Mouse (Mus musculus): ENCODE data around the gene B4galt1. TPM values are rescaled to one million over a fixed set of nuclear protein-coding genes. Genes with fewer than 3 reads are reported as not detected.
A peak's percentile ranks its signal among the peaks of the same experiment; 100 is the strongest.
"Not testable (repeated sequence)": the region's sequence is repeated elsewhere in the genome, so short reads cannot be mapped to it uniquely, and the experiment has no call there.

The B4galt1 gene
- total RNA-seq, 2 experiments from 2014 or later, result 6.8 to 7.0 TPM

GRCm38 (mm10) chr4:40800873-40801272, 52.9 kb downstream of the B4galt1 start:
- no peak for DNase-seq (ENCODE audit: extremely low spot score in 1 of 2, low spot score in 2 of 2)
- intact Hi-C loops (cut with DNase I), result no loop called here

DNA sequence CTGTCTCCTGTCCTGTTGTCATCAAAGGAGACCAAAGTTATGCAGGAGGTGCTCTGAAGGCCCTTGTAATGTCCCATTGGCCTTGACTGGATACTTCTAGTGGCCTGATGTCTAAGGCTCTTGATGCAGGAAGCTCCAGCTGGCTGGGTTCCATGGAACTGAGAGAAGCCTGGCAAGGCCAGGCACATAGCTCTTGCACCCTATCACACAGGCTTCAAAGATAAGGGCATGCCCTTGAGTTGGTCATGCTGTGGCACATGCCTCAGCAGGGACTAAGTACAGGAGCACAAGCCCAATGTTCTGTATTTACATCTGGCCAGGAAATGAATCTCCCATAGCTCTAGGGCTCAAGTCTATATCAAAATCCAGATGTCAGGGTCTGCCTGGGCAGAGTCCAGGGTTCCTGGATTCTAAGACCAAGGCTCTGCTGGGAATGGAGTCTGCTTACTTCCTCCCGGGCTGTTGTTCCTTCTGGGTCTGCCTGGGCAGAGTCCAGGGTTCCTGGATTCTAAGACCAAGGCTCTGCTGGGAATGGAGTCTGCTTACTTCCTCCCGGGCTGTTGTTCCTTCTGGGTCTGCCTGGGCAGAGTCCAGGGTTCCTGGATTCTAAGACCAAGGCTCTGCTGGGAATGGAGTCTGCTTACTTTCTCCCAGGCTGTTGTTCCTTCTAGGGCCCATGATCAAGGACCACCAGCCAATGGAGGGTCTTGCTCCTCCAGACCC, 54.8 kb downstream of the B4galt1 start:
- DNase-seq (ENCODE audit: extremely low spot score in 1 of 2, low spot score in 2 of 2); intact Hi-C loops (cut with DNase I): not testable (repeated sequence)

GRCm38 (mm10) chr4:40795761-40796160, 58.0 kb downstream of the B4galt1 start:
- no peak for DNase-seq (ENCODE audit: extremely low spot score in 1 of 2, low spot score in 2 of 2)
- intact Hi-C loops (cut with DNase I), result no loop called here

DNA sequence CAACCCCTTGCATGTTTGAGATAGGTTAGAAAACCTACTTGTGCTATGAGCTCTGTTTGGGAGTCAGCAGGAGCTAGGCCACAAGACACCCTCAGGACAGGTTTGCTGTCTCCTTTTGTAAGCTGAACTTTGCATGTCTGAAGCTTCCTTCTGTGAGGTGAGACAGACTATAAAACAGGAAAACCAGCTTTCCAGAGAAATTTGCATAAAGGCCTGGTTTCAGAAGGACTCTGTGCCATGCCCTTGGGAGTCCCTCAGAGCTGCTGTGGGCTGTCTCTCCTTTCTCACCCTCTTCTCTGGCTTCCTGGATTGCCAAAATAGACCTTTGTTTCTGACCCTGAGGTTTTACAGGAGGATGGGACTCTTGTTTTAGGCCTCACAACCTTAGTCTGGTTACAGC, 59.5 kb downstream of the B4galt1 start:
- intact Hi-C loops (cut with DNase I), result no loop called here
- DNase-seq (ENCODE audit: extremely low spot score in 1 of 2, low spot score in 2 of 2), result no peak

DNA sequence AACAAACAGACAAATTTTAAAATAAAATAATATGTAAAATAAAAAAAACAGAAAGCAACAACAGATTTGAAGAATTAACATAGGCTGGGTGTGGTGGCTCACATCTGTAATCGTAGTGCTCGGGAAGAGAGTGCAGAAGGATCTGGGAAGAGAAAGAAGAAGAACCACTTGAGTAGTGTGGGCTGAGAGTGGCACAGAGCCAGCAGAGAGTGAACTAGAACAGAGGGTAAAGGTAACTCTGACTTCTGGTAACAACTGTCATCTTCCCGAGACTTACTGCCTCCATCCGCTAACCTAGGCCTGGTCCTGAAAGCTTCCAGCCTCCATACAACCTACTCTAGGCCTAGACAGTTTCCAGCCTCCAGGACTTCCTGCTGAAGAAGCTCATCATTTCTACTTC, 62.6 kb downstream of the B4galt1 start:
- intact Hi-C loops (cut with DNase I), result no loop called here
- DNase-seq (ENCODE audit: extremely low spot score in 1 of 2, low spot score in 2 of 2), result no peak

DNA sequence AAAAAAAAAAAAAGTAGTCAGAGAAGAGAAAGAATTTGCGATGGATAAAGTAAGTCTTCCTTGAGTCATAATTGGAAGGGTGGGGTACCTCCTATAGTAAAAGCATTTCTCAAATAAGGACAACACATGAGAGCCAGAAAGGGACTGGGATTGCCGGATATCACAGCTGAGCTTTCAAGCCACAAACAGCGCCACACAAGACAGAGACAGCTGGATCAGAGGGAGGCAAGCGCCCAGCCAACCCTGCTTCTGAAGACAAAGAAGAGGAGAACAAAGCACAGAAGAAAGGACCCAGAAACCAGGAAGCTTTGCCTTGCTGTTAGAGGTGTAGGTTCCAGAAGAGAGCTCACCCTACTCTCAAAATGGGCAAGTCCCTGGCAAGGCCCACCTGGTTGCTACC, 67.2 kb downstream of the B4galt1 start:
- intact Hi-C loops (cut with DNase I), result no loop called here
- DNase-seq (ENCODE audit: extremely low spot score in 1 of 2, low spot score in 2 of 2), result no peak

DNA sequence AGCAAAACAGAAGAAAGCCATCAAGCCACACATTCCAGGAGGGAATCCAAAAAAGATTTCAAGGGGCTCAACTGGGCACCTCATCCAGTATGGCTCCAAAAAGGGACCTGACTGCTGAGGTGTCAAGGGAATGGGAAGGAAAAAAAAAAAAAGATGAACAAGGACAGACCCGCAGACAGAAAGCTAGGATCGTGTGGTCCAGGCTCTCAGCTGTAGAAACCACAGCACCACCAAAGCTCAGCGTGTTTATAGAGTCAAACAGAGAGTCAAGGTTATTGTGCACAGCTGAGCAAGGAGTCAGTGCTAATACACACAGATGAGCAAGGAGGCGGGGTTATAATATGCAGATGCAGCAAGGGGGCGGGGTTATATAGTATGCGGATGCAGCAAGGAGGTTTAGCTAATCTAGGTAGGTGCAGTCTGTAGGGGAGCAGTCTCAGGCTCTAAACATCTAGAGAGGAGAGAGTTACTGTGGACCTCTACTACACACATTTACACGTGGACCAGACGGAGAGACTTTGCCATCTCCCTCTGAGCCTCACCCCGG, 68.1 kb downstream of the B4galt1 start:
- intact Hi-C loops (cut with DNase I), result no loop called here
- no peak for DNase-seq (ENCODE audit: extremely low spot score in 1 of 2, low spot score in 2 of 2)

DNA sequence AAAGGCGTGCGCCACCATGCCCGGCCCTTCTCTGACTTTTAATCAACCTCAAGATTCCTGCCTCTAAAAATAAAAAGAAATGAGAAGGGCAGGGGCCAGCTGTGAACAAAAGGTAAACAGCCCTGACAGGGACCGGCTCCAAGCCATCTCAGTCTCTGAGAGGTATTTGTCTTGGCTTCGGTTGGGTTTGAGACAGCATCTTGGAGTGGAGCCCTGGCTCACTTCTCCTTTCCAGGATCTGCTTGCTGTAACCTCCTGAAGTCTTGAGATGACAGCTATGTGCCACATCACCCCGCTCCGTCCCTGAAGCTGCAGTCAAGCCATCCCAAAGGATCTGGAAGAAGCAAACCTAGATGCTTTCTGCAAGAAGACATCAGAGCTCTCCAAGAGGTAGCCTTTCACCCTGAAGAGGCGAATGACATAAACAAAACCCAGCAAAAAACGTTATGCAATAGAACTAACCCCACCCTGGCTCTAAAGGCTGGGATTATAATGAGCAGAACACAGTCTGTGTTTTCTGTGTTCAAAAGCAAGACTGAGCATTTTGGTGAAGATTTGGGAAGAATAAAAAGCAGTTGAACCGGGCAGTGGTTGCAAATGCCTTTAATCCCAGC, 69.1 kb downstream of the B4galt1 start:
- intact Hi-C loops (cut with DNase I), result no loop called here
- peak in 1 of 2 experiments; percentile 57 for DNase-seq (ENCODE audit: extremely low spot score in 1 of 2, low spot score in 2 of 2)

- intact Hi-C loops (cut with DNase I), result no loop called here
Observed at GRCm38 (mm10) chr4:40783049-40783448, 70.8 kb downstream of the B4galt1 start.

DNA sequence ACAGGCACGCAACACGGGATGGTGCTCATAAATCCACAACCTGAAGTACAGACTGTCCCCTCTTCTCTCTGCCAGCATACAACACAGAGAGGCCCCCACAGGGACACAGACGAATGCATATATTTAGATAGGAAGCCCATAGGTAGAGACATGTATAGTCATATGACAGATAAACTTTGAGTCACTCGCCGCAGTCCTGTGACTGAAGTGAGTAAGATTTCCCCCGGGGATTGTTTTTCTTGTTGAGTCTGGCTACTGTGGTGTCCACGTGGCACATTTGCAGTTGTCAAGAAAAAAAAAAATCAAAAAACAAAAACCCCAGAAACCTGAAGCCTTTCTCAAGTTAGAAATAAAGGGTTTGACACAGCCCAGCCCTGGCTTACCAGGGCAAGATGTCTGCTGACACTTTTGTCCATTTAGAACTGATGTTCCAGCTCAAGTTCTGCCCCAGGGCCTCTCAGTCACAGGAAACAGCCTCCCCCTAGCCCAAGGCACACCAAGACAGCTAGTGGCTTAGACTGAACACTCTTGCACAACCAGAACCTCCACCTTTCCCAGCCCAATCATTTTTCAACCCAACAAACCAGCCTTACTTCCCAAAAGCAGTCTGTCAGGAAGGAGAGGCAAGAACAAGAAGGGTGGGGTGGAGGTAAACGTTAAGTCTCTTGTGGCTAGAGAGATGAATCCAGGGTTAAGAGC, 71.9 kb downstream of the B4galt1 start:
- intact Hi-C loops (cut with DNase I), result no loop called here

More at GRCm38 (mm10) chr4:40783049-40783448, 70.8 kb downstream of the B4galt1 start:
- DNase-seq (ENCODE audit: extremely low spot score in 1 of 2, low spot score in 2 of 2), result no peak

GRCm38 (mm10) chr4:40781143-40781542, 72.7 kb downstream of the B4galt1 start:
- intact Hi-C loops (cut with DNase I), result no loop called here
- DNase-seq (ENCODE audit: extremely low spot score in 1 of 2, low spot score in 2 of 2), result peak in 1 of 2 experiments; percentile 81

More for the DNA sequence above, 71.9 kb downstream of the B4galt1 start:
- no peak for DNase-seq (ENCODE audit: extremely low spot score in 1 of 2, low spot score in 2 of 2)

- DNase-seq (ENCODE audit: extremely low spot score in 1 of 2, low spot score in 2 of 2), result no peak
- intact Hi-C loops (cut with DNase I), result loop anchor here (10.0 kb wide), 1 partner anchor 76 kb away; the partner anchor contains the start of gene B4galt1
Observed at GRCm38 (mm10) chr4:40778656-40779055, 75.1 kb downstream of the B4galt1 start.

DNA sequence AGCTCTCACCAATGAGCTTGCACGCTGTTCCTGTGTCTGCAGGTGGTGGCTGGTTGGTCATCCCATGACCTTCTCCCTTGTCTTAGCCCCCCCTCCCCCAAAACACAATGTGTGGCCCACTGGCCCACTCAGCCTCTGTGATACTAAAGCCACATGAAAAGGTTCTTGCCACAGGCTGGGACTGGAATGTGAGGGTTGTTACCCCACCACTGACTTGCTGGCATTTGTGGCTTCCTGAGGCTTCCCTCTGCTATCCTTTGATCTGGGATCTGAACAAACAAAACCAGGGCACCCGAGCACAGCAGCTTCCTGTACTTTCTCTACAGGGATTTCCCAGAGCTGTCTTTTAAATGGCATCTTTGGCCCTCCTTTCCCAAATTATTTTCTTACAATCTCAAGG, 76.7 kb downstream of the B4galt1 start:
- DNase-seq (ENCODE audit: extremely low spot score in 1 of 2, low spot score in 2 of 2), result no peak
- intact Hi-C loops (cut with DNase I), result loop anchor here (10.0 kb wide), 1 partner anchor 78 kb away; the partner anchor contains the start of gene B4galt1

- no peak for DNase-seq (ENCODE audit: extremely low spot score in 1 of 2, low spot score in 2 of 2)
- intact Hi-C loops (cut with DNase I), result loop anchor here (10.0 kb wide), 1 partner anchor 78 kb away; the partner anchor contains the start of gene B4galt1
Observed at GRCm38 (mm10) chr4:40776416-40776815, 77.4 kb downstream of the B4galt1 start.

DNA sequence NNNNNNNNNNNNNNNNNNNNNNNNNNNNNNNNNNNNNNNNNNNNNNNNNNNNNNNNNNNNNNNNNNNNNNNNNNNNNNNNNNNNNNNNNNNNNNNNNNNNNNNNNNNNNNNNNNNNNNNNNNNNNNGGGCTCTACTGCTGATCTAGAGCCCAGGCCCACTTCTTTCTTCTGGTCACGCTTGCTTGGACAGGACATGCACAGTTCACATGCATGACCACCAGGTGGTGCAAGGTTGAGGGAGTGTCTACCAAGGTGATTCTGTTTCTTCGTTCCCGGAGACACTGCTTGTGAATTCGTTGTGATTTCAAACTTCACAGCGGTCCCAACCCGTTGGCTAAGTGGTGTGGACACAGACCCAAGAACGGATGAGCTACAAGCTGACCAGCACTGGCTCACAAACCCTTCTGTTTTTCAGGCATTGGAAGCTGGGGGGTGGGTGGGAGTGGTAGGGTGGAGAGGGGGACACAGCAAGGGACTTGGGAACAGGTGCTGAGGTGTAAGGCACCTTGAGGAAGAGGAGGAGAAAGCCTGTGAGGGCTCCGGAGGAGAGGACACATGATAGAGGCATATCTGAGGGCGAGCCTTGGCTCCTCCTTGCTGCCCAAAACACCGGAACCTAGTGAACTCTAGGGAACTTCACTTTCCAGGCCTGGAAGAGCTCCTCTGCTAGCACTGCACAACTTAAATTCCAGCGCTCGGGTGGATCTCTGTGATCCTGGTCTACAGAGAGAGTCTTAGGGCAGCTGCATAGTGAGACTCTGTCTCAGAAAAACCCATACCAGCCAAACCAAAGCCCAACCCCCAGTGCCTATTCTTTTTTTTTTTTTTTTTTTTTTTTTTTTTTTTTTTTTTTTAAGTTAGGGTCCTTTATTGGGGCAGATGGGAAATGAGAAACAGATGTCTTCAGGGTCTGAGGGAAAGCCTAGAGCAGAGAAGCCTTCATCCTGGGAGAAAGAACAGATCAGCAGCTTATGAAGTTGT, 79.2 kb downstream of the B4galt1 start:
- intact Hi-C loops (cut with DNase I), result loop anchor here (1.0 to 10.0 kb wide), 2 partner anchors 80 to 132 kb away; partner anchors contain the start of gene B4galt1
- DNase-seq (ENCODE audit: extremely low spot score in 1 of 2, low spot score in 2 of 2), result peak; percentile 23 to 83

- no peak for DNase-seq (ENCODE audit: extremely low spot score in 1 of 2, low spot score in 2 of 2)
Observed at GRCm38 (mm10) chr4:40759876-40760275, 93.9 kb downstream of the B4galt1 start.

GRCm38 (mm10) chr4:40757780-40758420, 95.9 kb downstream of the B4galt1 start, which contains the start of gene Smu1:
Smu1 (minus strand) TSS chr4:40757923.
- peak; percentile 91 to 98 for DNase-seq (ENCODE audit: extremely low spot score in 1 of 2, low spot score in 2 of 2)
- intact Hi-C loops (cut with DNase I), result no loop called here

More at GRCm38 (mm10) chr4:40759876-40760275, 93.9 kb downstream of the B4galt1 start:
- intact Hi-C loops (cut with DNase I), result no loop called here
